Mouse (Mus musculus): ENCODE measurements at regions not wholly inside any gene's neighbourhood (a gene's known extent, or its start where the extent isn't known, plus 50 kb on each side); places are given as distances from the start of the nearest gene placed in this dataset.

- no peak overlapping the region for H3K4me2 ChIP-seq (replicated peaks)
- no peak overlapping the region for H3K4me3 ChIP-seq
- 86% methylated on average over 3 of the region's 3 CpGs for WGBS
- peaks cover 21% of the 10 kb centered on the region for H3K4me1 ChIP-seq
- H3K9ac ChIP-seq = no peak overlapping the region
- H3K36me3 ChIP-seq = no peaks in the 10 kb centered on the region
- no peaks in the 10 kb centered on the region for H3K27me3 ChIP-seq
- no peak for ATAC-seq (ENCODE audit: insufficient number of reproducible peaks, insufficient read depth, low FRiP score, low TSS enrichment)
- no peaks in the 10 kb centered on the region for H3K9me3 ChIP-seq
- H3K27ac ChIP-seq = no peak overlapping the region
Measured at GRCm38 (mm10) chr14:25027076-25027475, 431.9 kb upstream of the Zmiz1 start.

GRCm38 (mm10) chr14:25027842-25028241 lies 431.1 kb upstream of the Zmiz1 start:
- Histone ChIP-seq H3K4me2 (replicated peaks) (no peak overlapping the region), H3K27me3 (no peaks in the 10 kb centered on the region), H3K9me3 (no peaks in the 10 kb centered on the region), H3K4me3 (no peak overlapping the region), H3K36me3 (no peaks in the 10 kb centered on the region), H3K4me1 (peaks cover 21% of the 10 kb centered on the region; the same call in 1 of the 2 replicates), H3K27ac (no peak overlapping the region), H3K9ac (no peak overlapping the region)
- WGBS = 77% methylated on average over 1 of the region's 1 CpGs
- ATAC-seq (ENCODE audit: insufficient number of reproducible peaks, insufficient read depth, low FRiP score, low TSS enrichment) = no peak

- H3K27me3 ChIP-seq = no peaks in the 10 kb centered on the region
- ATAC-seq (ENCODE audit: insufficient number of reproducible peaks, insufficient read depth, low FRiP score, low TSS enrichment) = no peak
- no peak overlapping the region for H3K27ac ChIP-seq
- no peaks in the 10 kb centered on the region for H3K9me3 ChIP-seq
- WGBS = 86% methylated on average over 6 of the region's 6 CpGs
- no peak overlapping the region for H3K4me3 ChIP-seq
- no peak overlapping the region for H3K4me2 ChIP-seq (replicated peaks)
- no peaks in the 10 kb centered on the region for H3K36me3 ChIP-seq
- no peak overlapping the region for H3K9ac ChIP-seq
- peaks cover 13% of the 10 kb centered on the region; the same call in 1 of the 2 replicates for H3K4me1 ChIP-seq
Measured at GRCm38 (mm10) chr14:25030881-25031280, 428.1 kb upstream of the Zmiz1 start.

- Histone ChIP-seq H3K4me1 (peaks cover 13% of the 10 kb centered on the region; the same call in 1 of the 2 replicates), H3K4me2 (replicated peaks) (no peak overlapping the region), H3K36me3 (no peaks in the 10 kb centered on the region), H3K27me3 (no peaks in the 10 kb centered on the region), H3K27ac (peak overlapping the region; percentile 65), H3K9ac (no peak overlapping the region), H3K9me3 (no peaks in the 10 kb centered on the region), H3K4me3 (no peak overlapping the region)
- ATAC-seq (ENCODE audit: insufficient number of reproducible peaks, insufficient read depth, low FRiP score, low TSS enrichment) = no peak
- whole genome bisulfite sequencing = 63% methylated on average over 12 of the region's 12 CpGs
Measured at GRCm38 (mm10) chr14:25031756-25032680, 427.0 kb upstream of the Zmiz1 start.

GRCm38 (mm10) chr14:25032899-25033298 lies 426.1 kb upstream of the Zmiz1 start:
- WGBS = 92% methylated on average over 2 of the region's 2 CpGs
- Histone ChIP-seq H3K9ac (no peak overlapping the region), H3K27ac (no peak overlapping the region), H3K9me3 (no peaks in the 10 kb centered on the region), H3K27me3 (no peaks in the 10 kb centered on the region), H3K4me3 (no peak overlapping the region), H3K36me3 (no peaks in the 10 kb centered on the region), H3K4me2 (replicated peaks) (no peak overlapping the region), H3K4me1 (peaks cover 13% of the 10 kb centered on the region; the same call in 1 of the 2 replicates)
- ATAC-seq (ENCODE audit: insufficient number of reproducible peaks, insufficient read depth, low FRiP score, low TSS enrichment) = no peak

- peak overlapping the region; percentile 89 for H3K27ac ChIP-seq
- no peak overlapping the region for H3K4me2 ChIP-seq (replicated peaks)
- H3K9me3 ChIP-seq = no peaks in the 10 kb centered on the region
- 25% methylated on average over 5 of the region's 5 CpGs for WGBS
- no peak overlapping the region for H3K4me3 ChIP-seq
- H3K27me3 ChIP-seq = no peaks in the 10 kb centered on the region
- no peaks in the 10 kb centered on the region for H3K36me3 ChIP-seq
- H3K4me1 ChIP-seq = peaks cover 47% of the 10 kb centered on the region
- H3K9ac ChIP-seq = no peak overlapping the region; the same call in 1 of the 2 replicates
- no peak for ATAC-seq (ENCODE audit: insufficient number of reproducible peaks, insufficient read depth, low FRiP score, low TSS enrichment)
Measured at GRCm38 (mm10) chr14:25042265-25042664, 416.7 kb upstream of the Zmiz1 start.

- Histone ChIP-seq H3K4me1 (peaks cover 47% of the 10 kb centered on the region), H3K4me3 (no peak overlapping the region), H3K36me3 (no peaks in the 10 kb centered on the region), H3K9ac (no peak overlapping the region), H3K27me3 (no peaks in the 10 kb centered on the region), H3K9me3 (no peaks in the 10 kb centered on the region), H3K4me2 (replicated peaks) (no peak overlapping the region), H3K27ac (peak overlapping the region; percentile 81)
- 89% methylated on average over 13 of the region's 13 CpGs for WGBS
- no peak for ATAC-seq (ENCODE audit: insufficient number of reproducible peaks, insufficient read depth, low FRiP score, low TSS enrichment)
Measured at GRCm38 (mm10) chr14:25044106-25044505, 414.9 kb upstream of the Zmiz1 start.

GRCm38 (mm10) chr14:25044867-25045266 lies 414.1 kb upstream of the Zmiz1 start:
- no peaks in the 10 kb centered on the region for H3K36me3 ChIP-seq
- no peaks in the 10 kb centered on the region for H3K27me3 ChIP-seq
- no peak overlapping the region for H3K9ac ChIP-seq
- H3K4me1 ChIP-seq = peaks cover 47% of the 10 kb centered on the region
- WGBS = 24% methylated on average over 7 of the region's 7 CpGs
- no peak overlapping the region for H3K4me2 ChIP-seq (replicated peaks)
- H3K9me3 ChIP-seq = no peaks in the 10 kb centered on the region
- no peak for ATAC-seq (ENCODE audit: insufficient number of reproducible peaks, insufficient read depth, low FRiP score, low TSS enrichment)
- peak overlapping the region; percentile 81 for H3K27ac ChIP-seq
- no peak overlapping the region for H3K4me3 ChIP-seq

GRCm38 (mm10) chr14:25050674-25051251 lies 408.2 kb upstream of the Zmiz1 start:
- no peak overlapping the region for H3K9ac ChIP-seq
- no peaks in the 10 kb centered on the region for H3K36me3 ChIP-seq
- ATAC-seq (ENCODE audit: insufficient number of reproducible peaks, insufficient read depth, low FRiP score, low TSS enrichment) = no peak
- 55% methylated on average over 12 of the region's 12 CpGs for WGBS
- H3K9me3 ChIP-seq = no peaks in the 10 kb centered on the region
- H3K27me3 ChIP-seq = no peaks in the 10 kb centered on the region
- H3K4me1 ChIP-seq = peaks cover 27% of the 10 kb centered on the region
- peak overlapping the region; percentile 36; the same call in 1 of the 2 replicates for H3K27ac ChIP-seq
- H3K4me3 ChIP-seq = no peak overlapping the region
- no peak overlapping the region for H3K4me2 ChIP-seq (replicated peaks)

- no peaks in the 10 kb centered on the region for H3K36me3 ChIP-seq
- peak overlapping the region; percentile 69 for H3K27ac ChIP-seq
- H3K4me1 ChIP-seq = peaks cover 23% of the 10 kb centered on the region
- no peaks in the 10 kb centered on the region for H3K27me3 ChIP-seq
- no peak overlapping the region for H3K9ac ChIP-seq
- WGBS = 30% methylated on average over 9 of the region's 9 CpGs
- ATAC-seq (ENCODE audit: insufficient number of reproducible peaks, insufficient read depth, low FRiP score, low TSS enrichment) = no peak
- H3K4me3 ChIP-seq = no peak overlapping the region
- H3K9me3 ChIP-seq = no peaks in the 10 kb centered on the region
- no peak overlapping the region for H3K4me2 ChIP-seq (replicated peaks)
Measured at GRCm38 (mm10) chr14:25052175-25052574, 406.8 kb upstream of the Zmiz1 start.

GRCm38 (mm10) chr14:25059351-25059750 lies 399.6 kb upstream of the Zmiz1 start:
- Histone ChIP-seq H3K9me3 (no peaks in the 10 kb centered on the region), H3K36me3 (no peaks in the 10 kb centered on the region), H3K4me1 (peaks cover 24% of the 10 kb centered on the region), H3K4me2 (replicated peaks) (no peak overlapping the region), H3K27ac (no peak overlapping the region), H3K4me3 (no peak overlapping the region), H3K27me3 (no peaks in the 10 kb centered on the region), H3K9ac (no peak overlapping the region)
- 46% methylated on average over 7 of the region's 7 CpGs for WGBS
- no peak for ATAC-seq (ENCODE audit: insufficient number of reproducible peaks, insufficient read depth, low FRiP score, low TSS enrichment)

- no peak for ATAC-seq (ENCODE audit: insufficient number of reproducible peaks, insufficient read depth, low FRiP score, low TSS enrichment)
- Histone ChIP-seq H3K27me3 (no peaks in the 10 kb centered on the region), H3K36me3 (no peaks in the 10 kb centered on the region), H3K4me2 (replicated peaks) (no peak overlapping the region), H3K4me1 (peaks cover 31% of the 10 kb centered on the region), H3K27ac (no peak overlapping the region), H3K9me3 (no peaks in the 10 kb centered on the region), H3K4me3 (no peak overlapping the region), H3K9ac (no peak overlapping the region)
- WGBS = 88% methylated on average over 7 of the region's 7 CpGs
Measured at GRCm38 (mm10) chr14:25060285-25060684, 398.7 kb upstream of the Zmiz1 start.

Data from embryonic facial prominence, embryonic 12.5 days (tissue).